Mouse (Mus musculus): ENCODE results near the gene Ppp1r14b.
"Not testable (repeated sequence)": the region's sequence is repeated elsewhere in the genome, so short reads cannot be mapped to it uniquely, and the experiment has no call there.

The Ppp1r14b gene

GRCm38 (mm10) chr19:6975537-6976521, 1.1 kb downstream of the Ppp1r14b start, which contains the start of gene Plcb3:
Gene Plcb3, minus strand, starts transcription at chr19:6976470.
- DNase-seq (ENCODE audit: low spot score in 2 of 2): peak; percentile 62 to 81

GRCm38 (mm10) chr19:6977759-6978638, 3.2 kb downstream of the Ppp1r14b start:
- DNase-seq (ENCODE audit: low spot score in 2 of 2): no peak

- DNase-seq (ENCODE audit: low spot score in 2 of 2): no peak
Measured at GRCm38 (mm10) chr19:6978639-6978974, 3.8 kb downstream of the Ppp1r14b start.

- peak in 1 of 2 experiments; percentile 43 for DNase-seq (ENCODE audit: low spot score in 2 of 2)
Measured at GRCm38 (mm10) chr19:6979001-6979479, 4.3 kb downstream of the Ppp1r14b start.

GRCm38 (mm10) chr19:6979486-6980380, 5.0 kb downstream of the Ppp1r14b start:
- peak; percentile 100 for DNase-seq (ENCODE audit: low spot score in 2 of 2)

- peak; percentile 99 for DNase-seq (ENCODE audit: low spot score in 2 of 2)
Measured at GRCm38 (mm10) chr19:6980381-6981093, 5.8 kb downstream of the Ppp1r14b start, which contains the start of gene Fkbp2. Gene Fkbp2, minus strand, starts transcription at chr19:6980501.

- DNase-seq (ENCODE audit: low spot score in 2 of 2): no peak
Measured at GRCm38 (mm10) chr19:6981465-6981864, 6.7 kb downstream of the Ppp1r14b start.

- DNase-seq (ENCODE audit: low spot score in 2 of 2): no peak
Measured at GRCm38 (mm10) chr19:6983621-6984020, 8.9 kb downstream of the Ppp1r14b start.

GRCm38 (mm10) chr19:6985300-6985699, 10.5 kb downstream of the Ppp1r14b start:
- peak in 1 of 2 experiments; percentile 67 for DNase-seq (ENCODE audit: low spot score in 2 of 2)

- DNase-seq (ENCODE audit: low spot score in 2 of 2): peak in 1 of 2 experiments; percentile 63
Measured at GRCm38 (mm10) chr19:6985951-6986708, 11.4 kb downstream of the Ppp1r14b start.

GRCm38 (mm10) chr19:6987061-6987903, 12.5 kb downstream of the Ppp1r14b start, which contains the start of gene Vegfb:
Gene Vegfb, minus strand, starts transcription at chr19:6987651.
- DNase-seq (ENCODE audit: low spot score in 2 of 2): peak; percentile 54 to 81

GRCm38 (mm10) chr19:6987904-6988285, 13.1 kb downstream of the Ppp1r14b start:
- DNase-seq (ENCODE audit: low spot score in 2 of 2): no peak

GRCm38 (mm10) chr19:6989251-6989650, 14.5 kb downstream of the Ppp1r14b start:
- DNase-seq (ENCODE audit: low spot score in 2 of 2): no peak

- DNase-seq (ENCODE audit: low spot score in 2 of 2): no peak
Measured at GRCm38 (mm10) chr19:6990712-6991111, 15.9 kb downstream of the Ppp1r14b start.

- DNase-seq (ENCODE audit: low spot score in 2 of 2): not testable (repeated sequence)
Measured at GRCm38 (mm10) chr19:6991166-6991565, 16.4 kb downstream of the Ppp1r14b start.

- peak; percentile 96 to 97 for DNase-seq (ENCODE audit: low spot score in 2 of 2)
Measured at GRCm38 (mm10) chr19:6992011-6992858, 17.5 kb downstream of the Ppp1r14b start, which contains the start of gene Dnajc4. Gene Dnajc4, minus strand, starts transcription at chr19:6992572.

GRCm38 (mm10) chr19:6993011-6993770, 18.4 kb downstream of the Ppp1r14b start:
- no peak for DNase-seq (ENCODE audit: low spot score in 2 of 2)

Data from spleen, postnatal 4 days (tissue).